Mouse (Mus musculus): ENCODE measurements around the gene Sidt2.

Sidt2 gene

DNA sequence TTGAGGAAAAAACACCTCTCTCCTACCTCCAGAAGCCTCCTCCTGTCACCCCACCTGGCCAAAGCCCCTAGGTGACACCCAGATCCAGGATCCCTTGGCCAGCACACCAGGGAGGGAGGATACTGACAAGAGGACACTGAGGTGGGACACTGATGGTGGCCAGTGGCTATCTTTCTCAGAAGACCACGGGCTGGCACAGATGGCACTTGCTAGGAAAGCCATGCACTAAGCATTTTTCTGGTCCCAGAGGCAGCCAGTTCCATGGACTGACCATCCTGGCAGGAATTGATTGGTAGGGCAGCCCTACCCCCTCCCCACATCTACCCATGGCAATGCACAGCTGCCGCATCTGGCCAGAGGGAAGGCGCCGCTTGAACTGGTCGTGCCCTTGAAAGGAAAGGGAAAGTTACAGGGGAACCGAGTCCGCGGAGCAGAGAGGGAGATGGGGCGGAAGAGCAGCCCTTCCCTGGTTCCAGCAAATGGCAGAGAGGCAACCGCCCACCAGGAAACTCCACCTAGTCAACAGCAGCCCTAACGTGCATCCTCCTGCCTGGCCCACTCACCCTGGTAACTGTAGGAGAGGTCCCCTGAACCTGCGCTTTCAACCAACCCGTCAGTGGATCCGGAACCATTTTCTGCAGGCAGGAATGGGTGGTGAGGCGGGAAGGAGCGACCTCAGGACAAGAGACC lies 8.7 kb downstream of the Sidt2 start:
- DNase-seq: no peak

DNA sequence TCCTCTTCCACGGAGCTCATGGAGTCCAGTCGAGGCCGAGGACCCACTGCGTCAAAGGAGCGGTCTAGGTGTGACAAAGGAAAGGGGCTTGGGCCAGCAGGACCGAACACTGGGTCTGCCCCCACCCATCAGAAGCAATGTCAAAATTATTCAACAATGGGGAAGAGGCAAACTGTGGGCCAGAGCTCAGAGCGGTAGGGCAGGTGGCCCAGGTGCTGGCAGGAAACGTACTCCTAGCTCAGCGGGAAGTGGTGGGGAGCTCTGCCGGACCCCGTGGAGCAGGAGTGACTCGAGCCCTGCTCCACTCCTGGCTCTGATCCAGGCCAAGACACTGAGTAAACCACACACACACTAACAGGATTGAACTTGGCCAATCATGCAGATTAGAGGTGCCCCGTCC lies 9.3 kb downstream of the Sidt2 start:
- DNase-seq: no peak

DNA sequence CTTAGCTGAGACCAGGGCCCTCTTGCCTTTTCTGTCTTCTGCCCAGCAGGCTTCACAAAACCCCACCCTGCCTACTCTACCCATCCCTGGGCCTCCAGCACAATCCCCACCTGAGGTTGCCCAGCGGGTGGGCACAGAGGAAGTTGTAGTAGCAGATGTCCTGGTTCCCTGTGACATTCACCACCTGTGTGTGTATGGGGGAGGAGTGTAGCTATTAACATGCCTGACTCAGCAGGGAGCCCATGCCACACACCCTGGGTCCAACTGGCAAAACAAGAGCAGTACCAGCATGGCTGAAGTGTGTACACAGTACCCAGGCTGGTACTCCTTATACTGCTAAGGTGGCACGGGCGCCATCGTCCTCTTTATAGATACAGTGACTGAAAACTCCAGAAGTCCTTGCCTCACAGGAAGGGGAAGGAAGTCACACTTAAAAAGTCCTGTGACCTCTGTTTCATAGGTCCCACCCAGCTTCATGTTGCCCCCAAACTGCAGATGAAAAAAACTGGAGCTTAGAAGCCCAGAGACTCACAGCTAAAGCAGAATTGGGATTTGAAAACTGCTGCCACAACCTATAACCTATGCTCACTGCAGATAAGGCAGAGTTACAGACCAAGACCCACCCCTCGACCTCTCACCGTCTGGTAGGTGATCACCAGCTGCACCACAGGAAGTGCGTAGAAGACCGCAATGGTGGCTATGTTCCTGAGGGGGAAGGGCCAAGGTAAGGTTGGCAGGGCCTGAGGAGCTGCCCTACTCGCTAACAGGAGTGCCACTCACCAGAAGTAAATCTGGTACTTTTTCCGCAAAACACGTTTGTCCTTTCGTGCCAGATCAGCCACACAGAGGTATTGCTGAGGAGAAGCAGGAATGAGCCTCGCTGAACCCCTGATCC lies 10.3 kb downstream of the Sidt2 start:
- no peak for DNase-seq

DNA sequence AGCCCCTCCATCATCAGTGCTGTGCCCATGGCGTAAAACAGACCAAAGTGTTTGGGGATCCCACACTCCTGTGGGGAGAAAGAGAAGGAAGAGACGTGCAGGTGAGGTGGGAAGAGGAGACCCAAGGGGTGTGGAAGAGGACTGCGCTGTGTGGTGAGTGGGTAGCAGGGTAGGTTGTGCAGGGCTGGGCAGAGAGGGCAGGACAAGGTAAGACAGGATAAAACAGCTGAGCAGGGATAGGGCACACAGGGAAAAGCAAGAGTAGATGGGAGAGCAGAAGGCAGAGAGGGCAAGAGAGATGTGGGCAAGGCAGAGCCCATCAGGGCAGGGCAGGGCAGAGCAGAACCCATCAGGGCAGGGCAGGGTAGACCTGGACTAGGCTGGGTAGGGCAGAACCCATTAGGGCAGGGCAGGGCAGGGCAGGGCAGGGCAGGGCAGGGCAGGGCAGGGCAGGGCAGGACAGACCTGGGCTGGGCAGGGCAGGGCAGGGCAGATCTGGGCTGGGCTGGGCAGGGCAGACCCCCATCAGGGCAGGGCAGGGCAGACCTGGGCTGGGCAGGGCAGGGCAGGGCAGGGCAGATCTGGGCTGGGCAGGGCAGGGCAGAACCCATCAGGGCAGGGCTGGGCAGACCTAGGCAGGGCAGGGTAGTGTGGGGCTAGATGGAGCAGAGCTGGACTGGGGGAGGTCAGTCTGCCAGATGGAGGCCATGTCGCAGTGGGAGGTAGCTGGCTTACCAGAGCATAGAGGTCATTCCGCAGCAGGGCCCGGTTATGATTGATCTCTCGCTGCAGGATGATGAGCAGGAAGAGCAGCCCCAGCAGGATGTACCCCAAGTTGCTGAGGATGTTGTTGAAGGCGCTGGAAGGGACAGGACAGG lies 11.2 kb downstream of the Sidt2 start:
- no peak for DNase-seq

DNA sequence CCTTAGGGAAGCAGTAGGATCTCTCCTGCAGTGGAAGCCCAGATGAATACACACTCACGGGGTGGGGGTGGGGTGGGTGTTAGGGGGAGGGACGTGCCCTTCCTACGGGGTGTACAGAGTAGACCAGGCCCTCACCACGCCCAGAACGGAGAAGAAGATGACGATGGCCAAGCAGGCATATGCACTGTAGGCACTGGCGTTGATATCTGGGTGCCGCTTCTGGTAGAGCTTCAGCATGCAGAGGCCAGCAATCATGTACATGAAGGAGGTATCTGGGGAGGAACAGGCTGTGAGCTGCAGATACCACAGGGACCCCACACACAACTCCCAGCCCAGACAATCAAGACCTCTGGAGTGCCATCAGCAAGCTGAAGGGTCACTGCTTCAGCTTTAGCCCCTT lies 12.1 kb downstream of the Sidt2 start:
- DNase-seq: no peak

DNA sequence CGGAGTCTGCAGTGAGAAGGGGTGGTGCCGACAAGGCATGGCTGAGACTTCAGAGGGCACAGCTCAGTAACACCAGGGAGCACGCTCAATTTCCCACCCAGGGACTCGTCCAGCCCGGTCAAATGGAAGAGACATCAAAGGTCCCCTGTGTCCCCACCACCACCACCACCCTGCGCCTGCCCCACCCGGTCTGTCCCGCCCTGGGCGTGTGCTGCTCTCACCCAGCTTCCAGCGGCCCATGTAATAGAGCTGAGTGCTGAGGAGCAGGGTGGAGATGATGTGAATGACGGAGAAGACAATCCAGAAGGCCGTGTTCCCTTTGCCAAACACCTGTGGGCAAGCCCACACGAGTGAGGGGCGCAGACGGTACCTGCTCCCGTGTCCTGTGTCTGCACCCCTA lies 12.6 kb downstream of the Sidt2 start:
- no peak for DNase-seq

DNA sequence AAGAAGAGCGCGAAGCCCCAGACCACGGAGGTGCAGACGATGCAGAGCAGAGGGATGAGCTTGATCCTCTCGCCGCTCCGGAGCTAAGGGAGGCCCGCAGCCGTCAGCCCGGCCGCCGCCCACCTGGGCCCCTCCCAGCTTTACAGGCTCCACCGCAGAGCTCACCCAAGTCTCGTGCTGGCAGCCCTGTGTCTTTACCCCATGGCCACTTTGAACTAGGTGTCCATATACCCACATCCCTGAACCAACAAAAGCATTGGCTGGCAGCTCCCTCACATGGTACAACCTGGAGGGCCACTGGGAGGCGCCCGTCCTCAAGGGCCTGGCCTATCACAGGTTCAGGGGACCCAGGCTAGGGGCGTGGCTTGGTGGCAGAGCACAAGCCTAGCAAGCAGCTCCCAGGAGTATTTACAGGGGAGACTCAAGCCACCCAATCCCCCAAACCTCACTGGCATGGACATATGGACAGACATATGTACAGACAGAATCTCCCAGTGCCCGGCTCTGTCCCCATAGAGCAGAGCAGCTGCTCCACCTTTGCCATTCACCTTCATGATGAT lies 13.6 kb downstream of the Sidt2 start:
- DNase-seq: no peak

DNA sequence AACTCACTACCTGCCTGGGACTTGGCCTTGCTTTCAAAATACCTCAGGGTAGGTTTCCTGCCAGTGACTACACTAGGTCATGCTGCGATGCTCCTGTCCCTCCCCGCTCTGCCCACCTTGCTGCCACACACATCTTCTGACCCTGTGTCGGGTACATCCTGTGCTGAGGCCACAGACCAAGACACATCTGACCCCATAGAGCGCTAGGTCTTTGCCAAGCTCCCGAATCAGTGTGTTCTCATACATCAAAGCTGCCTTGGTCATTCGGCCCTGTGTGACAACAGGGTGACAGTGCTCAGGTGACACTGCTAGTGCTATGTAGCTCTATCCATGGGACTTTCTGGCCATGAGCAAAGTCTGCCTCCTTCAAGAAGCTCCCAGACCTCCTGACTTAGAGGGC lies 15.3 kb downstream of the Sidt2 start:
- DNase-seq: no peak

DNA sequence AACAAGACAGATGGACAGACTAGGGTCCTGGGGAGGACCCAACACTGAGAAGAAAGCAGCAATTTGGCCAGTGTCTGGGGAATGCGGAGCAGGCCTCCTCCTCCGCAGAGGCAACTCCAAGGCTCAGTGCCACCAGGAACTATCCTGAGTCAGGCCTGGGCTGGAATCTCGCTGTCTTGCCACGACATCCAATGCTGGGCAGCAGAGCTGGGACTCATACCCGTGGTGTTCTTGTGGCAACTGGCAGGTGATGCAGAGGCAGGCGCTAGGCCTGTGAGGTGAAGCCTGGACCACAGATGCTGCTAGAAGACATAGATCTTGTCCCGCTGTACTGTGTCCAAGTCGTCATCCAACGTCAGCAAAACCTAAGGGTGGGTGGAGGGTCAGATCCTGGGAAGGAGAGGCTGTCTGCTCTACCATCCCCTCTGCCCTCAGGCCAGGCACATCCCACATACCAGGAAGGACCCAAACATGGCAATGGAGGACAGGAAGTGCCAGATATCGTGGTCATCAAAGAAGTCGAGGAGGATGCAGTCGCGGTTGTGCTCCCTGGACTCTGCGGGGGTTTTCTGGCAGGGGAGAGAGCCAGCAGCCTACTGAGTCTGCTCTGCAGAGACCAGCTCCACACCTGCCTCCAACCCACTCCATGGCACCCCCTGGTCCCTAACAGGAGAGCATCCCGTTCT lies 16.0 kb downstream of the Sidt2 start:
- no peak for DNase-seq

DNA sequence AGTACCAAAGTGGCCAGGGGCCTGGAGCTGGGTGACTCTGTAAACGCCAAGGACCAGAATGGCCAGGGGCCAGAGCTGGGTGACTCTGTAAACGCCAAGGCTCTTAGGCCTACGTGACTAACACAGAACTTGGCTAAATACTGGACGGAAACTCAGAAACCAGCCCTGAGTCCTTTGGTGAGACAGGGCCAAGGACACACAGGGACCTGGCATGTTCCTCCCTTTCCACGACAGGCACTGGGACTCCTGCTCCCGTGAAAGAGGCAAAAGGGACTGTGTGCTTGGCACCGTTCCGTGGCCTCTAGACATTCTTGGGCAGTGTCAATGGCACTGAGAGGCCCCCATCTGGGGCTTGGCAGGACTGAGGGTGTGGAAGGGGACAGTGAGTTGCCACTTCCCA lies 17.0 kb downstream of the Sidt2 start:
- DNase-seq: peak; percentile 59

DNA sequence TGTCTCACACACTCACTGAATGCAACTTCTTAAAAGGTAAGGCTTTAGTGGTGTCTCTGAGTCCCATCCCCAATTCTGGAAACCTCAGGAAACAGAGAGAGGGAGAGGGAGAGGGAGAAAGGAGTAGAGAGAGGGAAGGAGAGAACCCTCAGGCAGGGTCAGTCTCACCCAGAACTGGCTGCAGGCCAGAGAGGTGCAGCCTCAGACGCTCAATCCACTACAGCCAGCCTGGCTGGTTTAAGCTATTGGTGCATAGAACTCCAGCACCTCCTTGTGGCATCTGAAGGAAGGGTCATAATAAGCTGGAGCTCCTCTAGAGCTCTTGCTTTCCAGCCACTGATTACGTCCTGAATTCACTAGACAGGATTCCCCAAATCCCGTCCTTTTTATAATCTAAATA lies 18.2 kb downstream of the Sidt2 start:
- DNase-seq: peak; percentile 79

DNA sequence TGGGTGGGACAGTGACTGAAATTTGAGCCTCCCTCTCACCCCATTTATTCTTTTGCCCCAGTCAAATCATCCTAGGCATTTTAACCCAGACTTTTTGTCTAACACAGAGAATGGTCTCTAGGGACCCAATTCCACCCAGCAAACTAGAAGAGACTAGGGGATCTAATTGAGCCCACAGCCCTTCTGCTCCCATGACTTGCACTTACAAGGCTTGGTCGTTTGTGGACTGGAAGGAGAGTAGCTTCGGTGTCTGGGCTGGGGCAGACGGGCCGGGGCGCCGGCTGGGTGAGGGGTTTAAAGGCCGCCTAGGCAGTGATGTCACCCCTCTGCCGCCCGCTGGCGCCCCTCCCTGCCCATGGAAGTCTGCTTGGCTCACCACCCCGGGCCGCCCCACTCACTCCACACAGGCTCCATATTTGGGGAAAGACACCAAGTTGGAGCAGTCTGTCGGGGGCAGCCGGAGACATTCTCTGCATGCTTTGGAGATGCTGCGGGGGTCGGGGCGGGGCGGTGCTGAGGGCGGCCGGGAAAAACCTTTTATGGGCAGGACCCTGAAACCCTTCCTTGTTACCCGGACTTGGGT lies 19.3 kb downstream of the Sidt2 start, which contains the start of gene Tagln:
Gene Tagln (minus strand): TSS at position 431 of the 583 bp plus-strand sequence.
- DNase-seq: no peak

DNA sequence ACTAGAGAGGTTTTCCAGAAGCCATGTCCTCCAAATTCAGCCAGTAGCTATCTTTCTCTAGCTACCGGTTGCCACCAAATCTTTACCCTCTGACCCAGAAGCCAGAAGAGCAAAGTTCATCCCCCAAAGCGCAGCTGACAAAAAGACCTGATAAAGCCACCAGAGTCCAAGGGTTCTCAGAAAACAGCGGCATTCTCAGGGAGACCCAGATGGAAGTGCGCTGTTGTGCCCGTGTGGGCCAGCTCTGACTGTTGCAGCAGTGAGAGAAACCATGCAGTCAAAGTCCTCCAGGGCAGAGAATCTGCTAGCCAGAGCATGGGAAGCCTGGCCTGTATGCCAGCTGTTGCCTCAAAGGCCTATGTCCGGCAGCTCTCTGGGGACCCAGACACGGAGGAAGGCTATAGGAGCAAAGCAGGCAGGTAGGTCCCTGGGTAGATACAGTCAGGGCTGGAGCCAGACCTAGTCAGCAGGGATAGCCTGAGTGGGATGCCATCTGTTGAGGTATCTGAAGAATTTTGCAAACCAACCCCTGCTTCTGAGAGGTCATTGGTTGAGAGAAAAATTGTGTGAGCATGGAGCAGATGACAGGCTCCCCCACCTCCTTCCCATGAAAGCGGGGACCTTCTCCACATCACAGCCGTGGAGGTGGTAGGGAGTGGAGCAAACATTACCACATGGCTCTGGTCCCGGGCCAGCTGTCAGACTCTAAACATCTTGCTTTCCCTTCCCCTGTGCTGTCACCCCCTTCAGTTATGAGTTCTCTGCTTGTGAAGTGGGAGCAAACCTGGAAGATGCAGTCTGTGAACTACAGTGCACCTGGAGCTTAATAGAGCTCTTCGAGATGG lies 22.3 kb downstream of the Sidt2 start:
- peak; percentile 51 for DNase-seq

DNA sequence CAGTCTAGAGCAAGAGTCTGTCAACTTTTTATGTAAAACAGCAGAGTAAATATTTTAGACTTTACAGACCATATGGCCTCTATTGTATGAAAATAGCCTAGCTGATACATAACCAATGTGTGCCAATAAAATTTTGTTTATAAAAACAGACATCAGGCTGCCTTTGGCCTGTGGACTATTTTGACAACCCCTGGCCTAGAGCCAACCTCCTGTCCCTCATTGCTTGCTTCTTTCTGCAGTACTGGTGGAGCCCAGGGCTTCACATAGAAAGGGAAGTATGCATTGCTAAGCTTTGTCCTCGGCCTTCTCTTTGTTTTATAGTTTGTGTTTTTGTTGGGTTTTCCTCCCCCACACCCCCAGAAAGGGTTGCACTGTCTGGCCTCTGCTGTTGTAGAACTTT lies 23.1 kb downstream of the Sidt2 start:
- DNase-seq: no peak

DNA sequence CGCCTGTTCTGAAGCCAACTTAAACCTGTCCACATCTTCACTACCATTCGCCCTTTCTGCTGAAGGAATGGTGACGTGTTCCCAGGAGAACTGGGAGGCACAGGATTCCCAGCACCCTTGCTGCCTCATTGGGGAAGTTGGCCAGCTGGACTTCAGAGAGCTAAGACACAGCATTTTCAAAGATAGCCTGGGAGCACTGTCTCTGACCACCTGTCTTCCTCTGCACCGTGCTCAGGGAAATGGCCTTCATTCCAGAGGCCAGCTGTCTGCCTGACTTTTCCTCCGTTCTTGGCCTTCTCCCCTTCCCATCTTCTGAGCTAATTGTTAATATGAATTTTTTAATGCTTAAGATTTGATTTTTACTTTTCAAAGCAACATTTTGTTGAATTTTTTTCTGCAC lies 25.8 kb downstream of the Sidt2 start:
- no peak for DNase-seq

DNA sequence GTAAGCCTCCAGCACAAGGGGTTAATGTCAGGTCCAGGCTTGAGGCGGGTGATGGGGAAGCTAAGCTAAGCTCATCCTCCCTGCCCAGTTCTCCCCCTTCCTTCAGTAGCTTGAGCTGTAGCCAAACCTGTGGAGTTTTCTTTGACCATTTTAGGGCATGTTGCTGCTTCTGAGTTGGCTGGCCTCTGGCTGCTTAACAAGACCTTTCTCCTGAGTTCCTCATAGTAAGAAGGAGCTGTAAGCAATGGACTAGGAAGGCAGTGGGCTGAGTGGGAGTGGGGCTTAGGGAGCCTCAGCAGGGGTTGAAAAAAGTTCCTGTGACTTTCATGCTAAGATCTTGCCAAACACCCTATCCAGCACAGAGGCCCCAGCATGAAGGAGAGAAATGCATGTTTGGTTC lies 35.2 kb downstream of the Sidt2 start:
- DNase-seq: no peak

DNA sequence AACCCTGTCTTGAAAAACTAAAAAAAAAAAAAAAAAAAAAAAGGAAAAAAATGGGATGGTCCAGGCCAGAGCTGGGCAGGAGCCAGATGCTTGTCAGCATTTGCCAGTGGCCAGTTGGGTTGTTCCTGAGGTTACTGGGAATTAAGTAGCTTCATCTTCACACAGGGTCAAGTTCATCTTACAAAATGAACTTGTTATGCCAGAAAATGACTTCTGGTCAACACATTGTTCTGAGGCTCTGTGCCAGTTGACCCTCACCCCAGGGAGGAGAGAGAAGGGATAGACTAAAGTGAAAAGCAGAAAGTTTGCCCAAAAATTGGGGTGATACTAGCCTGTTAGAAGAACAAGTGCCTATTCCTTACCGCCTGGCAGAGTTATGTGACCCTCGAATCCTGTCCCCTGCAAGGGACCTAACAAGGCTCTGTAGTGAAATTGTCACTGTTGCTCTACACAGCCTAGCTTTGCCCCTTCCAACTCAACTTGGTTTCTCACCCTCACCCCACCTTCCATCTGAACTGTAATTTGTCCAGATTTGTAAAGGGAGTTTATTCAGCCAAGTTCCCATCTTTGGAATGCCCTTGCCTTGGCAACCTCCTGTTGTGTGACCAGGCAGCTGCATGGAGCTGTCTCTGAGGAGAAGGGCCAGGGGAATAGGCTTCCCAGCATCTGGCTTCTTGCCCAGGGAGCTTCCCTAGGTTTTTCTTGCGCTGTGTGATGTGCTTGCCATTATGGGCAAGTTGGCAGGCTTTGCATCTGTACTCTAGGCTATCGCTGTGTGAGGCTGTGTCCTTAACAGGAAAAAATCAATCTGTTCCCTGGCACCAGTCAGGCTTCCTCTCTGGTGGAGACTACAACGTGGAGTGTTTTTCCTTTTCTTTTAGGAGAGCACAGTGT lies 37.8 kb downstream of the Sidt2 start:
- DNase-seq: peak; percentile 70

DNA sequence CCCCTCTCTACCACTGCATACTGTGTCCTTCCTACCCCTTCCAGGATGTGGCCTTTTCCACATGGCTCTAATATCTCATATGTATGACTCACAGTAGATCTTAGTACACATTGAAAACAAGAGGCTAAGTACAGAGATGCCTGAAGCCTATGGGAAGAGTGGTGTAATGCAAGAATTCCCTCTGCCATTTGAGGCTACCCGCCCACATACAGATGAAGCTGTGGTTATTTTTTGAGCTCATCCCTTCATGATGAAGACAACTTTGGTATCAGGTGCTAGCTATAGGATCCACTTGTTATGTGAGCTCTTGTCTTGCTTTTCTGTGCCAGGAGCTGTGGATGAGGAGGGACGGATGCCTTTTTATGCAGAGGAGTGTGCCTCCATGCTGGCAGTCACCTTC lies 39.4 kb downstream of the Sidt2 start:
- no peak for DNase-seq

DNA sequence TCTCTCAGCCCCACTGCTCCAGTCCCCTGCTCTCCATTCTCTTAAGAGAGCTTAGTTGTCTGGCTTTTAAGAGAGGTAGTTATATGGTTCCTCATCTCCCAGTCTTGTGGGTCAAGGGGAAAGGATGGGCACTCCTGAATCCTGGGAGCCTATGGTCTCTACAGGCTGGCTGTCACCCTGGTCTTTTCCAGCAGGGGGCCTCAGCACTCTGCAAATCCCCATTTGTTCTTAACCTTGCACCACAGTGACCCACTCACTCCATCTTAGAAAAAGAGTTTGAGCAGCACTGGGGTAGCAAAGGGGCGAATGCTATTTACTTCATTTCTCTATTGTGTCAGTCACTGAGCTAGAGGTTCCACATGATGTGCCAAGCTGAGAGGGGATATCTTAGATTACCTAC lies 43.4 kb downstream of the Sidt2 start:
- DNase-seq: peak; percentile 55

DNA sequence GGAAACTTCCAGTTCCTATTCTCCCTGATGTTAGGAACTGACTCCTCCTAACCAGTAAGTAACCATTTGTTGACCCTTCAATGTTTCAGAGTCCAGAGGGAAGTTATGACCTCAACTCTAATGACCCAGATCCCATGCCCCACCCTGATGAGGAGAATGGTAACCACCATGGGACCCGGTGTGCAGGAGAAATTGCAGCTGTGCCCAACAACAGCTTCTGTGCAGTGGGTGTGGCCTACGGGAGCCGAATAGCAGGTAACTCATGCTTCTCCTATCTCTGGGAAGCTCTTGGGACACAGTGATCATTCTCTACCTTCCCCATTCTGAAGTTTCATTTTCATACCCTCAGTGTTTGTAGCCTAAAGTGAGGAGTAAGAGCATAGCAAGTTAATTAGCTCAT lies 44.1 kb downstream of the Sidt2 start:
- DNase-seq: no peak
